Mouse (Mus musculus): ENCODE data around the gene Atr.

- peak; percentile 93 for TF ChIP-seq CTCF (IDR thresholded peaks at IDR 0.05; ENCODE audit: low read depth)
- no peak for TF ChIP-seq EP300 (IDR thresholded peaks at IDR 0.05; ENCODE audit: low read depth)
Measured at GRCm38 (mm10) chr9:95852896-95853295, 4.5 kb upstream of the Atr start.

Data from liver, postnatal 0 days (tissue).